Comparison of ENCODE assay signal across 10 mouse cellular contexts in the genomic region with DNA sequence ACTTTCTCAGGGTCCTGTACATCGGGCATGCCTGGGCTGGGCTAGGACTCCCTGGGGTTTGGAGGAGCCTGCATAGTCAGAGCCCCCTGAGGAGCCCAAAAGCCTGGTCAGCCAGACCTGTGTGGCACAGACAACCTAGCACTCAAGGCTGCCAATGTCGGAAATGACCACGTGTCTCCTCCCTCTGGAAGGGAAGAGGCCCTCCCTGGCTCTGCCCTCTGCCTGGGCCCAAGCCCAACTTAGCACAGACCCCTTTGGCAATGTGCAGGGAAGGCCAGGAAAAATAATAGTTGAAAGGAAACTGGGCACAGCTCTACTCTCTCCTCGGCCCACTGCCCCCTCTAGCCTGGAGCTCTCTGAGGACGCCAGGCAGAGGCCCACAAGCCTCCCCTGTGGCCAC. TPM values are rescaled to one million over a fixed set of nuclear protein-coding genes. Genes with fewer than 3 reads are reported as not detected.
DNase-seq lines count a peak whose midpoint lies in the region; ATAC-seq and TF ChIP-seq lines count a peak whose summit lies in the region.
"Had no signal": no experiment of that assay in that cellular context is flagged by ENCODE, and none has a peak within 500 bp of the region (broad histone marks: within the 10 kb centered on the region; RNA-seq: fewer than 3 reads in every experiment).

No protein-coding gene starts in this region.

- H3K27ac ChIP-seq in lung, embryonic 15.5 days: peak overlapping the region; percentile 86
- H3K27ac ChIP-seq in cortical plate, adult 2 months (ENCODE audit: insufficient read depth, low read length): peak overlapping the region; percentile 30
- peak overlapping the region; percentile 90 for H3K27ac ChIP-seq in lung, embryonic 16.5 days (ENCODE audit: low read length)

- peaks cover 52% of the 10 kb centered on the region for H3K36me3 ChIP-seq in lung, embryonic 15.5 days
- peaks cover 12% of the 10 kb centered on the region for H3K36me3 ChIP-seq in lung, embryonic 16.5 days (ENCODE audit: control insufficient read depth, insufficient read depth, low read length)

- H3K9ac ChIP-seq in lung, embryonic 15.5 days: no peak overlapping the region
- H3K9ac ChIP-seq in lung, embryonic 16.5 days (ENCODE audit: low read length): peak overlapping the region; percentile 47

- H3K4me2 ChIP-seq in lung, embryonic 15.5 days: no peak overlapping the region
- H3K4me2 ChIP-seq in lung, embryonic 16.5 days (ENCODE audit: low read depth, low read length): no peak overlapping the region

- no peak for TF ChIP-seq POLR2A in cortical plate, adult 2 months (IDR thresholded peaks at IDR 0.05; ENCODE audit: extremely low read depth, insufficient read depth, low read length)

- WGBS in lung, embryonic 15.5 days: 46% methylated on average over 5 of the region's 5 CpGs
- 46% methylated on average over 5 of the region's 5 CpGs for WGBS in lung, embryonic 16.5 days

- TF ChIP-seq CTCF in cortical plate, adult 2 months (IDR thresholded peaks at IDR 0.05; ENCODE audit: extremely low read depth, insufficient read depth, low read length): no peak

- H3K9me3 ChIP-seq in lung, embryonic 15.5 days: no peaks in the 10 kb centered on the region
- no peaks in the 10 kb centered on the region for H3K9me3 ChIP-seq in lung, embryonic 16.5 days (ENCODE audit: control insufficient read depth, low read length)

- peak; percentile 29 for ATAC-seq in lung, embryonic 15.5 days (ENCODE audit: borderline replicate concordance, extremely low read depth, low FRiP score, low TSS enrichment)
- peak; percentile 52 for ATAC-seq in lung, embryonic 16.5 days (ENCODE audit: low read depth)

- peak; percentile 37 for DNase-seq in gastrocnemius, postnatal 14 days
- no peak for DNase-seq in gastrocnemius, adult 18-20 months (ENCODE audit: low spot score)
- DNase-seq in lung, postnatal 25 days (ENCODE audit: low spot score): no peak
- no peak for DNase-seq in MN1 (ENCODE audit: low spot score)
- no peak for DNase-seq in left cerebral cortex, adult 11 months (ENCODE audit: low spot score)

- no peak overlapping the region for H3K4me3 ChIP-seq in lung, embryonic 15.5 days
- no peak overlapping the region for H3K4me3 ChIP-seq in cortical plate, adult 2 months (ENCODE audit: insufficient read depth, low read length)
- H3K4me3 ChIP-seq in lung, embryonic 16.5 days (ENCODE audit: low read length): no peak overlapping the region

- intact Hi-C loops in gastrocnemius, postnatal 14 days (cut with DNase I; ENCODE audit: low total_unique reads): no loop called here

- H3K4me1 ChIP-seq in lung, embryonic 15.5 days: peaks cover 68% of the 10 kb centered on the region
- peaks cover 5% of the 10 kb centered on the region; the same call in 1 of the 2 replicates for H3K4me1 ChIP-seq in cortical plate, adult 2 months (ENCODE audit: control insufficient read depth, insufficient read depth, low read length)
- H3K4me1 ChIP-seq in lung, embryonic 16.5 days (replicated peaks; ENCODE audit: control insufficient read depth, insufficient read depth, low read length): peaks cover 36% of the 10 kb centered on the region

- no peaks in the 10 kb centered on the region for H3K27me3 ChIP-seq in lung, embryonic 15.5 days
- no peaks in the 10 kb centered on the region for H3K27me3 ChIP-seq in lung, embryonic 16.5 days (ENCODE audit: control insufficient read depth, insufficient read depth, low read depth, low read length)

RNA-seq across cellular contexts. Expression of gene Soga1, which starts 24.2 kb away (rescaled TPM):
- 10 to 100 TPM; 11.1 to 12.2 TPM for total RNA-seq in gastrocnemius, postnatal 14 days (2021)
- 1 to 10 TPM; 2.7 to 3.9 TPM for total RNA-seq in gastrocnemius, adult 18-20 months (2021)
- 4.1 and 5.1 TPM in 2 replicates for polyA plus RNA-seq in lung, embryonic 15.5 days (2015; fragmentation: Nextera tagmentation; extraction: Ambion mirVana)
- polyA plus RNA-seq in cortical plate, adult 2 months (2012; rRNA removed): 5.8 and 6.8 TPM in 2 replicates
- 4.0 and 4.1 TPM in 2 replicates for polyA plus RNA-seq in lung, embryonic 16.5 days (2015; fragmentation: Nextera tagmentation; extraction: Ambion mirVana)

RNA-seq across cellular contexts. Expression of gene Tldc2, which starts 32.0 kb away (rescaled TPM):
- not detected for total RNA-seq in gastrocnemius, postnatal 14 days (2021)
- not detected for total RNA-seq in gastrocnemius, adult 18-20 months (2021)
- not detected in 2 replicates for polyA plus RNA-seq in lung, embryonic 15.5 days (2015; fragmentation: Nextera tagmentation; extraction: Ambion mirVana)
- not detected in 2 replicates for polyA plus RNA-seq in cortical plate, adult 2 months (2012; rRNA removed)
- polyA plus RNA-seq in lung, embryonic 16.5 days (2015; fragmentation: Nextera tagmentation; extraction: Ambion mirVana): not detected in 2 replicates
- total RNA-seq: MEL had no signal
- polyA plus RNA-seq: limb, embryonic 11.5 days had no signal

RNA-seq across cellular contexts. Expression of gene Dsn1, which starts 47.9 kb away (rescaled TPM):
- total RNA-seq in gastrocnemius, postnatal 14 days (2021): 1 to 10 TPM; 2.7 to 3.5 TPM
- total RNA-seq in gastrocnemius, adult 18-20 months (2021): 1 to 10 TPM; 1.3 to 1.9 TPM
- 39.0 and 40.9 TPM in 2 replicates for polyA plus RNA-seq in lung, embryonic 15.5 days (2015; fragmentation: Nextera tagmentation; extraction: Ambion mirVana)
- polyA plus RNA-seq in cortical plate, adult 2 months (2012; rRNA removed): 5.4 and 5.8 TPM in 2 replicates
- polyA plus RNA-seq in lung, embryonic 16.5 days (2015; fragmentation: Nextera tagmentation; extraction: Ambion mirVana): 38.8 and 40.0 TPM in 2 replicates

Comparison
In these comparisons a context has a peak if more than half of its experiments do, and no peak if none do; other contexts are left out.
1. H3K27ac ChIP-seq: peak in every context shown above with its lines; median percentile 90 in lung, embryonic 16.5 days; 86 in lung, embryonic 15.5 days; 30 in cortical plate, adult 2 months.